Mouse (Mus musculus) hindbrain, embryonic 15.5 days (tissue): ENCODE results near the gene Mia. TPM values are rescaled to one million over a fixed set of nuclear protein-coding genes. Genes with fewer than 3 reads are reported as not detected.

Source experiments
- ATAC-seq: fragments of 200-750 bp; cut with Nextera tagmentation; 2 replicates; pipeline ENCODE4 v1.8.0; 2017; ENCODE audit warnings: low read depth, moderate number of reproducible peaks, moderate TSS enrichment; ENCODE audit not compliant: low FRiP score
- H3K27ac ChIP-seq: fragments of 300-500 bp; sonication (generic); replicated peaks from 2 replicates; pipeline ENCODE4 v1.5.1; 2015; ENCODE audit warnings: mild to moderate bottlenecking, inconsistent platforms
- H3K27me3 ChIP-seq: fragments of 300-500 bp; sonication (generic); 2 replicates; pipeline ENCODE4 v1.6.1; 2015; ENCODE audit warnings: control low read depth, inconsistent platforms
- H3K36me3 ChIP-seq: fragments of 300-500 bp; sonication (generic); 2 replicates; pipeline ENCODE4 v1.6.1; 2015; ENCODE audit warnings: control low read depth, inconsistent platforms
- H3K4me1 ChIP-seq: fragments of 300-500 bp; sonication (generic); replicated peaks from 2 replicates; pipeline ENCODE4 v1.6.1; 2015; ENCODE audit warnings: control low read depth, inconsistent platforms
- H3K4me2 ChIP-seq: fragments of 300-500 bp; sonication (generic); 2 replicates; pipeline ENCODE4 v1.6.1; 2015; ENCODE audit warnings: moderate library complexity, mild to moderate bottlenecking, inconsistent platforms
- H3K4me3 ChIP-seq: fragments of 300-500 bp; sonication (generic); 2 replicates; pipeline ENCODE4 v1.5.1; 2015; ENCODE audit warnings: mild to moderate bottlenecking, inconsistent platforms
- H3K9ac ChIP-seq: fragments of 300-500 bp; sonication (generic); 2 replicates; pipeline ENCODE4 v1.6.1; 2015; ENCODE audit warnings: inconsistent platforms
- H3K9me3 ChIP-seq: fragments of 300-500 bp; sonication (generic); 2 replicates; pipeline ENCODE4 v1.6.1; 2016; ENCODE audit warnings: control low read depth, inconsistent platforms
- WGBS: fragments of 180-500 bp; shearing (Covaris S2); methylation state at CpG from one replicate; pipeline ENCODE4 v1.1.7; 2015; 5-methylcytosine and 5-hydroxymethylcytosine counted together
- polyA plus RNA-seq: library from polyadenylated mRNA; unstranded; fragments of >200 nt; fragmentation: Nextera tagmentation; extraction: Ambion mirVana; gene quantifications from 2 replicates; pipeline ENCODE4 v1.2.1, GENCODE M21; 2015

Gene Mia
- polyA plus RNA-seq, 1 experiment from 2014 or later: 26.6 TPM

DNA sequence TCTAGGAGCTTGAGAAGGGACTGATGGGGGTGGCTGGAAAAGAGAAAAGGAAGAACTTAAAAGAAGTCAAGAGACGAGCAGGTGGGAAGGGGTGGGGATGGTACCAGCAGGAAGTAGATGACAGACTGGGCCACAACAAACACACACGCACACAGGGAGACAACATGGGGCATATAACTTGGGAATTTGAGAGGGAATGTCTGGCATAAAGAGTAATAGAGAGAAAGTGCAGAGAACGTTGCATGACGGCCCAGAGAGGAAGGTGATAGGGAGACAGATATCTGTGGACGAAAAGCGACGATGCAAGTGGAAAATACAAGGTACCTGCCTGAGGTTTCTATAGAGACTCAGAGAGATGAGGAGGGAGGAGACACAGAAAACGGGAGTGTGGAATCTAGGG, 15.3 kb downstream of the Mia start:
- Histone ChIP-seq H3K27ac (peak overlapping the region; percentile 98), H3K4me2 (peak overlapping the region; percentile 76), H3K4me1 (peaks cover 58% of the 10 kb centered on the region), H3K9ac (peak overlapping the region; percentile 81), H3K4me3 (peak overlapping the region; percentile 78), H3K9me3 (no peaks in the 10 kb centered on the region), H3K36me3 (peaks cover 9% of the 10 kb centered on the region; the same call in 1 of the 2 replicates), H3K27me3 (no peaks in the 10 kb centered on the region)
- ATAC-seq: no peak; the same call in 1 of the 2 replicates
- 1% methylated on average over 8 of the region's 8 CpGs for WGBS

DNA sequence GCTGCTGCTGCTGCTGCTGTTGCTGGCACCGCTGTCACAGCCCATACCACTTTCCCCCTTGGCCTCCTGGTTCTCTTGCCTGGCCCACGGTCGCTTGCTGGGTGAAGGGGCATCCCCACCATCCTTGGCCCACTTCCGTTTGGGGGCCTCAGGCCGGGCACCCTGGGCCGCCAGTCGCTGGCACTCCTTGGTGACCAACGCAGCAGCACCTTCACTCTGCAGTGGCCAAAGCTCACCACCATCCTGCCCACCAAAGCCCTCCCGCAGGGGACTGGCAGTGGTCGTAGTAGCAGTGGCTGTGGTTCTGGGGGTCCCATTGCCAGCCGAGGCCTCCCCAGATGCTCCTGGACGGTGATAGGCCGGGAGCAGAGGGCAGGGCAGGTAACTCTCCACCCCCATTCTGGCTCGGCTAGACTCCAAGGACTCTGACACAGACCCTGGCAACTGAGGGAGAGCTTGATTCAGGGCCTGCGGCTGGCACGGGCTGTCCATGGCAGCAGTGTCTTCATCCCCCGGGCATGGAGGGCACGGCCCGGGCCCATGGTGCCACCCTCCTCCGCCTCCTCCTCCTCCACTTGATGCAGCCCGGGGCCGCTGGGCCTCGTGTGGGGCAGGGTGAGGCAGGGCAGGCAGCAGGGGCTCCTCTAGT, 15.8 kb downstream of the Mia start:
- H3K36me3 ChIP-seq: peaks cover 9% of the 10 kb centered on the region; the same call in 1 of the 2 replicates
- peak overlapping the region; percentile 98 for H3K27ac ChIP-seq
- peak; percentile 6; the same call in 1 of the 2 replicates for ATAC-seq
- peak overlapping the region; percentile 81 for H3K9ac ChIP-seq
- no peaks in the 10 kb centered on the region for H3K27me3 ChIP-seq
- H3K4me2 ChIP-seq: peak overlapping the region; percentile 76
- no peaks in the 10 kb centered on the region for H3K9me3 ChIP-seq
- H3K4me1 ChIP-seq: peaks cover 63% of the 10 kb centered on the region
- H3K4me3 ChIP-seq: peak overlapping the region; percentile 78
- 65% methylated on average over 23 of the region's 23 CpGs for WGBS

DNA sequence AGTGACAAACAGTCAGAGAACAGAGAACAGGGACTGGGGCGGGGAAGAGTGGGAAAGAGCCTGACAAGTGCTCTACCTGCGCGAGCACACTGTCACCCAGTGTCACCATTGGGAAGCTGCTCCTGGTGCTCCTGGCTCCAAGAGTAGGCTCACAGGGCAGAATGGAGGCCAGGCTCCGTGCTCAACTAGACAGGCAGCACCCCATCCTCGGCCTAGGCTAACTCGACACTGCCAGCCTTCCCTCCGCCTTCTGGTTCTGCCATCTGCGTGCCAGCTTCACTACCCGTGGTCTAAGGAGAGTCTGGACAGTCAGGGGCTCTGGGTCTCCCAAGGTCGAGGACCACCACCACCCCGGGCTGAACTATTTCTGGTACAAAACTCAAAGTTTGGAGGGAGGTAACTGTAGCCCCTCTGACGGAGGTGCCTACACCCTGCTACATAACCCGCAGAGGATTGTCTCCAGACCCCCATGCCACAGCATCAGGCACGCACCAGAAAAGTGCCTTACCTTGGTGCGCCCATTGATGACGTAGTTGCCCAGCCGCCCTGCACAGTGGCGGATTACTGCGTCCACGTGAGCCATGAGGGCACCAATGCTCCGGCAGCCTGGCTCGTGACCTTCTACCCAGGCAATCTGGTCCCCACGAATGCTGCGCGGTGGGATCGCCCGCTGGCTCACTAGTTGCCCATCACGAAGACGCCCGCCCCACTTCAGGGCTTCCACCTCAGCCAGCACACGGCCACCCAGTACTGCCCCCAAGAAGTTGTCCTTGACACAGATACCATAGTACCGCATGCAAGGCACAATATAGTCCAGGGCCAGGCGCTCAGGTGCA, 16.6 kb downstream of the Mia start:
- 78% methylated on average over 33 of the region's 33 CpGs for WGBS
- Histone ChIP-seq H3K4me1 (peaks cover 68% of the 10 kb centered on the region), H3K4me3 (peak overlapping the region; percentile 78), H3K9ac (peak overlapping the region; percentile 32; the same call in 1 of the 2 replicates), H3K4me2 (peak overlapping the region; percentile 76), H3K9me3 (no peaks in the 10 kb centered on the region), H3K27me3 (no peaks in the 10 kb centered on the region), H3K27ac (no peak overlapping the region), H3K36me3 (peaks cover 13% of the 10 kb centered on the region)
- ATAC-seq: no peak

DNA sequence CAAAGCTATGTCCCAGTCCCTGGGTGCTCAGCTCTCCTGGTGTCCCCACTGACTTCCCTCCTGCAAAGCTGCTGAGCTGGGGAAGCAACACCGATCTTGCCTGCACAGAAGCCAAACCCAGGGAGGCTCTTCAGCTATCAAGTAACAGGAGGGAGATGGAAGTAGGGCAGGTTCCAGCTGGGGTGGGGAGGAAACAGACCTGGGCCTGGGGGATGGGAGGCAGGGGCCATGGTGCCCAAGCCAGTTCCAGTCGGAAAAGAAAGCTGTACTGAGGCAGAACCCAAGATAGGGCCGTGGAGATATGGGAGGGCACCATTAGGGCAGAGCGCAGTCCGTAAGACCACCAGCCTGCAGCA, 17.5 kb downstream of the Mia start:
- Histone ChIP-seq H3K27ac (no peak overlapping the region), H3K9ac (peak overlapping the region; percentile 39), H3K4me3 (peak overlapping the region; percentile 78), H3K36me3 (peaks cover 22% of the 10 kb centered on the region), H3K4me1 (peaks cover 68% of the 10 kb centered on the region), H3K27me3 (no peaks in the 10 kb centered on the region), H3K9me3 (no peaks in the 10 kb centered on the region), H3K4me2 (peak overlapping the region; percentile 76)
- no peak for ATAC-seq
- WGBS: 87% methylated on average over 5 of the region's 5 CpGs

DNA sequence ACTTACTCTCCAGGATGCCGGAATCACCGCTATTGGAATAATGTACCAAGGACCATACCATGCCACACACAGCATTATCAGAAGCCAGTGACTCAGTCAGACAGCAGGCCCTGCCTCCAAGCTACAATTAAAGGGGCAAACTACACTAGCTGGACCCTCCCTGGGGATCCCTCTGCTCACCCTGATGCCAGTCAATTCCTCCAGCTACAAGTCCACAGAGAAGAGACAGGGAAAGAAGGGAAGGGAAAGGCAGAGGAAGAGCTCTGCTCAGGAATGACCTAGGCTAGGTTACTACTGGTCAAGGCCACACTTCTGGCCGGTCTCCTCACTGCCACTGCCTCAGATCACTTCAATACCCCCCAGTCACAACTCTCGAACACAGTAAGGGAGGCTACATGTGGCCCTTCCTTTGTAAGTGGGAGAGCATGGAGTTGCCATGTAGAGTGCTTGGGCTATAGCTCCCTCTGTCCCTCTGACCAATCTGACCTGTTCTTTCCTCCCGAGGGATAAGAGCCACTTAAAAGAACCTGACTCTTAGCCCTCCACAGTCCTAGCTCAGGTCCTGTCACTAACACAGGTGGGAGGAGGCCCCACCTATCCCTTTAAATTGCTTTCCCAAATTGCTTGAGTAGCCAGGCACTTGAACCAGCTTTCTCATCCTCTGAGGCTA, 18.0 kb downstream of the Mia start:
- peak overlapping the region; percentile 78; the same call in 1 of the 2 replicates for H3K4me3 ChIP-seq
- H3K9me3 ChIP-seq: no peaks in the 10 kb centered on the region
- no peaks in the 10 kb centered on the region for H3K27me3 ChIP-seq
- no peak for ATAC-seq
- no peak overlapping the region for H3K27ac ChIP-seq
- H3K4me2 ChIP-seq: peak overlapping the region; percentile 76
- H3K4me1 ChIP-seq: peaks cover 68% of the 10 kb centered on the region
- H3K36me3 ChIP-seq: peaks cover 27% of the 10 kb centered on the region
- H3K9ac ChIP-seq: peak overlapping the region; percentile 39
- WGBS: 88% methylated on average over 5 of the region's 5 CpGs

DNA sequence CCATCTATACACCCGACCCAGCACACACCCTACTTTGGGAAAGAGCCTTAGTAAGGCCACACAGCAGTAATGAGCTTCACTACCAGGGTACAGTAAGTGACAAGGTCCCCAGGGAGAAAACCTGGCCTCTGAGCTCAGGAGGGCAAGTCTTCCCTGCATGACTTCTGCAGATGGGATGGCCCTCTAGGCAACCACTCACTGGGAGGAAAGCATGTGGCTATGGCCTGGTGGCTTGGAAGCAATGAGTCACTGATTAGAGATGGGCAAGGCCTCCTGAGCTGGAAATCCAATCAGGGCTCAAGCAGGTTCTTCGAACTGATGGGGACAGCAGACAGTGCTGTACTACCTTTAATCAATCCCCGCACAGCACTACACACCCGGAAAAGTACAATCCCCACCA, 19.2 kb downstream of the Mia start:
- Histone ChIP-seq H3K27ac (no peak overlapping the region), H3K27me3 (no peaks in the 10 kb centered on the region), H3K4me3 (no peak overlapping the region), H3K9ac (no peak overlapping the region), H3K9me3 (no peaks in the 10 kb centered on the region), H3K4me2 (no peak overlapping the region), H3K4me1 (peaks cover 61% of the 10 kb centered on the region), H3K36me3 (peaks cover 35% of the 10 kb centered on the region)
- WGBS: 84% methylated on average over 4 of the region's 4 CpGs
- no peak for ATAC-seq

DNA sequence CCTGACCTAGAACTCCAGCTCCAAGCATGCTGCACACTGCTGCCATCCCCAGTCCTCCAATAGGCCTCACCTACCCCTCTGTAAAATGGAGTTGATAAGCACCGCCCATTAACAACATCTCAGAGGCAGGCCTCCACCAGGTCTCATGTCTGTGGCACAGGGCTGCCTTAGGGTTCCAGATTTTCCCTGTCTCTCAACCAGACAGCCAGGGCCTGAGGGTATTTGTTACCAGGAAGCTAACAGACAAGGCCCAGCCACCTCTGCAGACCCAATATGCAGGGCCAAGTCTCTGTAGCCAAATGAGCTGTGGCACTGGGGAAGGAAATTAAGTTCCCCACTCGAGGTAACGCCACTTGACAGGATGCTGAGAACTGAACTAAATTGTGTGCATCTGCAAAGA, 20.0 kb downstream of the Mia start:
- no peaks in the 10 kb centered on the region for H3K9me3 ChIP-seq
- WGBS: 85% methylated on average over 3 of the region's 3 CpGs
- H3K9ac ChIP-seq: no peak overlapping the region
- H3K4me3 ChIP-seq: no peak overlapping the region
- no peak overlapping the region for H3K27ac ChIP-seq
- H3K36me3 ChIP-seq: peaks cover 35% of the 10 kb centered on the region
- peaks cover 61% of the 10 kb centered on the region for H3K4me1 ChIP-seq
- no peaks in the 10 kb centered on the region for H3K27me3 ChIP-seq
- ATAC-seq: no peak
- no peak overlapping the region for H3K4me2 ChIP-seq

DNA sequence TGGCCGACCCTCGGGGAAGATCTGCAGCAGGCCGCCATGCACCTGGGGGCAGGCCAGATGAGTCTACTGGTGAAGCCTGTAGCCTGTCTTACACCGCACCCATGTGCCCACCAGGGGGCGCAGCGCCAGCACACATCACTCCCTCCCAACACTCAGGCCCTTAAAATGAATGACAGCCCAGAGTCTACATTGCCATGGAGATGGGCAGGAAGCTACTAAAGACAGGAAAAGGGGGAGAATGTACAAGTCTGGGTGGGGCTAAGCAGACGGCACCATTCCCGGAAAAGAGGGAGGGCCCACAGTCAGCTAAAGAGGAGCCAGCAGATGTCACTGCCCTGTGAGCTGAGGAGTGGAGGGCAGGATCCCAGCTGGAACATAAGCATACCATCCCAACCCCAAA, 21.1 kb downstream of the Mia start:
- no peak overlapping the region for H3K9ac ChIP-seq
- H3K9me3 ChIP-seq: no peaks in the 10 kb centered on the region
- peaks cover 35% of the 10 kb centered on the region for H3K36me3 ChIP-seq
- peak; percentile 86 for ATAC-seq
- H3K4me2 ChIP-seq: 0 out of 2 replicates have a peak overlapping the region, but pooled peaks have one; percentile 6
- 18% methylated on average over 8 of the region's 8 CpGs for WGBS
- peak overlapping the region; percentile 19; the same call in 1 of the 2 replicates for H3K27ac ChIP-seq
- H3K27me3 ChIP-seq: no peaks in the 10 kb centered on the region
- no peak overlapping the region for H3K4me3 ChIP-seq
- peaks cover 52% of the 10 kb centered on the region for H3K4me1 ChIP-seq

DNA sequence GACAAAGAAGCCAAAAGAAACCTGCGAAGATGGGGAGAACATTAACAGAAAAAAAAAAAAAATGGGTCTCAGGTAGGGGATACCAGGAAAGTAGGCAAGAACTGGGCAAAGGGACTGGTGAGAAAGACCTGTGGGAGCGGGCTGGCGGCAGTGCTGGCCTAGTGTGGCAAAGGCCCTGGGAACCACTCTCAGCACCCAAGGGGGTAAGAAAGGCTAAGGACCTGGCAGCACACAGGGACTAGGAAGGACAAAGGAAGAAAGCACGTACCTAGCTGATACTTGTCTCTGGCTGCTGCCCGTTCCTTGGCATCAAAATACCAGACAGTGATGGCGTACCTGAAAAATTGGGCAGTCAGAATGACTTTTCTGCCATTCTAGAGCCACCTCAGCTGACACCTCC, 21.7 kb downstream of the Mia start:
- 96% methylated on average over 6 of the region's 6 CpGs for WGBS

DNA sequence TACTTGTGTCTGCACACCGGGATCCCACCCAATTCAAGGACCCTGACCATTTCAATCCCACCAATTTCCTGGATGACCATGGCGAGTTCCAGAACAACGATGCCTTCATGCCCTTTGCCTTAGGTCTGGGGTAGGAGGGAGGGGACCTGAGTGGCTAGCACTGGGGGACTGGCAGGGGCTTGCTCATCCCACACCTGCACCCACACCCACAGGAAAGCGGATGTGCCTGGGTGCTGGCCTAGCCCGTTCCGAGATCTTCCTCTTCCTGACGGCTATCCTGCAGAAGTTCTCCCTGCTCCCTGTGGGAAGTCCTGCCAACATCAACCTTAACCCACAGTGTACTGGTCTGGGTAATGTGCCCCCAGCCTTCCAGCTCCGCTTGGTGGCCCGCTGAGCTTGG, 22.8 kb downstream of the Mia start:
- ATAC-seq: no peak
- Histone ChIP-seq H3K27ac (no peak overlapping the region), H3K36me3 (peaks cover 30% of the 10 kb centered on the region), H3K9me3 (no peaks in the 10 kb centered on the region), H3K4me2 (no peak overlapping the region), H3K9ac (no peak overlapping the region), H3K4me1 (peaks cover 35% of the 10 kb centered on the region), H3K4me3 (no peak overlapping the region), H3K27me3 (no peaks in the 10 kb centered on the region)
- 95% methylated on average over 9 of the region's 9 CpGs for WGBS

More for the DNA sequence above, 21.7 kb downstream of the Mia start:
- Histone ChIP-seq H3K27ac (no peak overlapping the region), H3K4me3 (no peak overlapping the region), H3K36me3 (peaks cover 32% of the 10 kb centered on the region), H3K4me2 (no peak overlapping the region), H3K9me3 (no peaks in the 10 kb centered on the region), H3K27me3 (no peaks in the 10 kb centered on the region), H3K9ac (no peak overlapping the region), H3K4me1 (peaks cover 46% of the 10 kb centered on the region)
- no peak for ATAC-seq

DNA sequence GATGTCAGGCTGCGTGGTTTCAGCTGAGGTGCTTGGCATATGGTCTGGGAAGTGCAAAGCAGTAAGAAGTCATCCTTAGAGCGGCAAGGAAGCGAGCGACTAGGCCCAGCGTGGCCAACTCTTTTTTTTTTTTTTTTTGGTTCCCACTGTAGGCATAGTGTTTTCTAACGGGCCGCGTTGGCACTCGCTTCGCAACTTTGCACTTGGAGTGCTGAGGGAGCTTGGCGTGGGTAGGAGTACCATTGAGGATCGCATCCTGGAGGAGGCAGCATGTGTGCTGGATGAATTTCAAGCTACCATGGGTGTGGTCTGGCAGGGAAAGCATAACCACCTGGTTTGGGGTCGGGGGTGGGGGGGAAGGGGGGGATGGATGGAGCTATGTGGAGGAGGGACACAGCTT, 25.0 kb downstream of the Mia start:
- WGBS: 82% methylated on average over 13 of the region's 13 CpGs
- H3K4me3 ChIP-seq: no peak overlapping the region
- no peak for ATAC-seq

More for the DNA sequence above, 25.0 kb downstream of the Mia start:
- H3K4me1 ChIP-seq: peaks cover 14% of the 10 kb centered on the region
- no peaks in the 10 kb centered on the region for H3K9me3 ChIP-seq
- H3K27me3 ChIP-seq: no peaks in the 10 kb centered on the region
- H3K9ac ChIP-seq: no peak overlapping the region
- no peak overlapping the region for H3K27ac ChIP-seq
- H3K4me2 ChIP-seq: no peak overlapping the region
- H3K36me3 ChIP-seq: peaks cover 30% of the 10 kb centered on the region
